Mouse (Mus musculus): ENCODE data around the gene Abcb1a.
"Not testable (repeated sequence)": the region's sequence is repeated elsewhere in the genome, so short reads cannot be mapped to it uniquely, and the experiment has no call there.

Abcb1a gene

GRCm38 (mm10) chr5:8732639-8733038 lies 72.8 kb downstream of the Abcb1a start:
- no peak for DNase-seq

GRCm38 (mm10) chr5:8733307-8733706 lies 73.4 kb downstream of the Abcb1a start:
- DNase-seq, result not testable (repeated sequence)

- no peak for DNase-seq
Observed at GRCm38 (mm10) chr5:8736389-8736788, 76.5 kb downstream of the Abcb1a start.

- peak; percentile 83 for DNase-seq
Observed at GRCm38 (mm10) chr5:8737062-8737461, 77.2 kb downstream of the Abcb1a start.

GRCm38 (mm10) chr5:8747244-8747643 lies 87.4 kb downstream of the Abcb1a start:
- DNase-seq, result peak; percentile 79

- peak; percentile 61 for DNase-seq
Observed at GRCm38 (mm10) chr5:8772866-8773265, 113.0 kb downstream of the Abcb1a start.

GRCm38 (mm10) chr5:8778311-8778710 lies 118.4 kb downstream of the Abcb1a start:
- DNase-seq, result peak; percentile 57

GRCm38 (mm10) chr5:8778751-8779150 lies 118.9 kb downstream of the Abcb1a start:
- peak; percentile 71 for DNase-seq

- DNase-seq, result peak; percentile 28
Observed at GRCm38 (mm10) chr5:8792281-8792680, 132.4 kb downstream of the Abcb1a start.

Data from heart, adult 11 months (tissue).